Mouse (Mus musculus) intestine, embryonic 16.5 days (tissue): ENCODE measurements around the gene Zfp976. TPM values are rescaled to one million over a fixed set of nuclear protein-coding genes. Genes with fewer than 3 reads are reported as not detected.
"Not testable (repeated sequence)": the region's sequence is repeated elsewhere in the genome, so short reads cannot be mapped to it uniquely, and the experiment has no call there.

ENCODE experiments used
- ATAC-seq: fragments of 200-750 bp; cut with Nextera tagmentation; 2 replicates; pipeline ENCODE4 v1.8.0; 2017; ENCODE audit warnings: moderate TSS enrichment, moderate library complexity
- H3K27ac ChIP-seq: fragments of 300-500 bp; sonication (generic); 2 replicates; pipeline ENCODE4 v1.5.1; 2014; ENCODE audit warnings: mild to moderate bottlenecking, low read length
- H3K27me3 ChIP-seq: fragments of 300-500 bp; sonication (generic); replicated peaks from 2 replicates; pipeline ENCODE4 v1.6.1; 2014; ENCODE audit warnings: low read length, control low read depth, mixed read lengths; ENCODE audit not compliant: control insufficient read depth, insufficient read depth
- H3K36me3 ChIP-seq: fragments of 300-500 bp; sonication (generic); 2 replicates; pipeline ENCODE4 v1.6.1; 2014; ENCODE audit warnings: low read length, control low read depth; ENCODE audit not compliant: control insufficient read depth, insufficient read depth
- H3K4me1 ChIP-seq: fragments of 300-500 bp; sonication (generic); 2 replicates; pipeline ENCODE4 v1.6.1; 2014; ENCODE audit warnings: low read length, control low read depth, mixed read lengths; ENCODE audit not compliant: control insufficient read depth, insufficient read depth
- H3K4me2 ChIP-seq: fragments of 300-500 bp; sonication (generic); 2 replicates; pipeline ENCODE4 v1.6.1; 2014; ENCODE audit warnings: low read depth, low read length, control low read depth
- H3K4me3 ChIP-seq: fragments of 300-500 bp; sonication (generic); 2 replicates; pipeline ENCODE4 v1.5.1; 2014; ENCODE audit warnings: mild to moderate bottlenecking, low read length
- H3K9ac ChIP-seq: fragments of 300-500 bp; sonication (generic); 2 replicates; pipeline ENCODE4 v1.6.1; 2014; ENCODE audit warnings: low read depth, low read length
- H3K9me3 ChIP-seq: fragments of 300-500 bp; sonication (generic); 2 replicates; pipeline ENCODE4 v1.6.1; 2016; ENCODE audit warnings: low read length, control low read depth; ENCODE audit not compliant: control insufficient read depth
- WGBS: fragments of 180-500 bp; shearing (Covaris S2); extraction: QIAGEN DNeasy Blood & Tissue Kit; methylation state at CpG from one replicate; pipeline ENCODE4 v1.1.7; 2014; 5-methylcytosine and 5-hydroxymethylcytosine counted together
- microRNA-seq: library from miRNA; unstranded; fragments of <30 nt; microRNA quantifications from one replicate; pipeline ENCODE4, GENCODE M21; 2016
- polyA plus RNA-seq: library from polyadenylated mRNA; unstranded; fragments of >200 nt; fragmentation: Nextera tagmentation; extraction: Ambion mirVana; gene quantifications from 2 replicates; pipeline ENCODE4 v1.2.1, GENCODE M21; 2015

Gene Zfp976
- polyA plus RNA-seq, 1 experiment from 2014 or later = 2.4 TPM

DNA sequence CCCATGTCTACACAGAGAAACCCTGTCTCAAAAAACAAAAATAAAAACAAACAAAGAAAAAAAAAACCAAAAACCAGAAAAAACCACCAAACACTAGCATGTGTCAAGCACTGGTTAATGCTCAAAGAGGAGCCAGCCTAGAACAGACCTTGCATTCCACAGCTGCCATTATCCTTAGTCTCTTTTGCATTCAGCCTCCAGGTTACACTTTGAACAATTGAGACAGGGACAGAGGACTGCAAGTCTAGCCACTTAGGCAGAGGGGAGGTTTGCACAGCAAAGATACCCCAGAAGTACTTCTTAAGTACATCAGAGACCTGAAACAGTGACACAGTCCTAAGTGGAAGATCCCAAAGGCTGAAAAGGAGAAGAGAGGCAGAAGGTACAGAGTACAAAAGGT is 51.1 kb downstream of the Zfp976 start:
- H3K4me2 ChIP-seq = not testable (repeated sequence)

DNA sequence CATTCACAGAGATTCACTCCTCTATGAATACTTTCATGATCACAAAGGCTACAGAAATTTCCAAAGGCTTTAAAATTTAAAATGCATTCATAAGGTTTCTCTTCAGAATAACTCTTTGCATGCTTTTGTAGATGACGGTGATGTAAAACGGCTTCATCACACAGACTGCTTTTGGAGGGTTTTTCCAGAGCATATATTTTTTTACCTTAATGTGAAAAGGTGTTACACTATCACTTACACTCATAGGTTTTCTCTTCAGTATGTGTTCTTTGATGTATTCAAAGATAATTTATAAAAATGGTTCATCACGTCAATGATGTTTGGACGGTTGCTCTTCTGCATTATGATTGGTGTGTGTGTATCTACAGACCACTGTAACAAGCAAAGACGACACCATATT is 63.9 kb downstream of the Zfp976 start, which contains the start of gene Gm21028:
TSS of gene Gm21028 (minus strand) at position 101 of the 400 bp plus-strand sequence.
- Histone ChIP-seq H3K36me3 (no peaks in the 10 kb centered on the region), H3K9ac (no peak within 1 kb of the TSS), H3K4me1 (no peaks in the 10 kb centered on the region), H3K4me3 (no peak within 1 kb of the TSS), H3K9me3 (peaks cover 11% of the 10 kb centered on the region; the same call in 1 of the 2 replicates), H3K27me3 (no peaks in the 10 kb centered on the region), H3K4me2 (no peak within 1 kb of the TSS), H3K27ac (no peak within 1 kb of the TSS)
- 92% methylated on average over 5 of the region's 5 CpGs for WGBS
- no peak for ATAC-seq

More for the DNA sequence above, 51.1 kb downstream of the Zfp976 start:
- not testable (repeated sequence) for ATAC-seq, H3K4me3 ChIP-seq, H3K9ac ChIP-seq, H3K9me3 ChIP-seq, H3K27me3 ChIP-seq, H3K4me1 ChIP-seq, H3K36me3 ChIP-seq, H3K27ac ChIP-seq

Small RNA genes within 50 kb of the gene (microRNA-seq; reads per million reads assigned to microRNA genes)
- not detected for gene Gm24938

Other genes with a start within 250 kb of the Zfp976 start
- not detected in 2 replicates for gene 4933421I07Rik, start 194.5 kb downstream of the Zfp976 start, polyA plus RNA-seq
- gene Zfp141, start 136.8 kb downstream of the Zfp976 start, polyA plus RNA-seq = 6.5 and 7.8 TPM in 2 replicates
- not detected in 2 replicates for gene Gm21028, start 64.0 kb downstream of the Zfp976 start, polyA plus RNA-seq
- gene Zfp977, start 50.0 kb downstream of the Zfp976 start, polyA plus RNA-seq = 0.81 and 1.0 TPM in 2 replicates
- 6.1 and 6.3 TPM in 2 replicates for gene Zfp975, start 50.2 kb upstream of the Zfp976 start, polyA plus RNA-seq
- gene Gm17067, start 84.4 kb upstream of the Zfp976 start, polyA plus RNA-seq = not detected in 2 replicates
- not detected in 2 replicates for gene Vmn2r62, start 150.9 kb upstream of the Zfp976 start, polyA plus RNA-seq
- gene Gm2381, start 224.6 kb upstream of the Zfp976 start, polyA plus RNA-seq = not detected in 2 replicates